Mouse (Mus musculus) midbrain, embryonic 16.5 days (tissue): ENCODE results near the gene Srp54a. TPM values are rescaled to one million over a fixed set of nuclear protein-coding genes. Genes with fewer than 3 reads are reported as not detected.
A peak's percentile ranks its signal among the peaks of the same experiment; 100 is the strongest.
"Not testable (repeated sequence)": the region's sequence is repeated elsewhere in the genome, so short reads cannot be mapped to it uniquely, and the experiment has no call there.

Source experiments
- ATAC-seq: fragments of 200-750 bp; cut with Nextera tagmentation; 2 replicates; pipeline ENCODE4 v1.8.0; 2017; ENCODE audit warnings: moderate TSS enrichment
- H3K27ac ChIP-seq: fragments of 300-500 bp; sonication (generic); 2 replicates; pipeline ENCODE4 v1.5.1; 2014; ENCODE audit warnings: mild to moderate bottlenecking, low read length, mixed read lengths
- H3K27me3 ChIP-seq: fragments of 300-500 bp; sonication (generic); 2 replicates; pipeline ENCODE4 v1.6.1; 2014; ENCODE audit warnings: low read depth, low read length, mixed read lengths; ENCODE audit not compliant: control insufficient read depth, insufficient read depth
- H3K36me3 ChIP-seq: fragments of 300-500 bp; sonication (generic); 2 replicates; pipeline ENCODE4 v1.6.1; 2014; ENCODE audit warnings: mild to moderate bottlenecking, low read length, moderate library complexity, mixed read lengths; ENCODE audit not compliant: control insufficient read depth, insufficient read depth
- H3K4me1 ChIP-seq: fragments of 300-500 bp; sonication (generic); 2 replicates; pipeline ENCODE4 v1.6.1; 2014; ENCODE audit warnings: mild to moderate bottlenecking, low read length, mixed read lengths; ENCODE audit not compliant: control insufficient read depth, insufficient read depth
- H3K4me2 ChIP-seq: fragments of 300-500 bp; sonication (generic); 2 replicates; pipeline ENCODE4 v1.6.1; 2014; ENCODE audit warnings: mild to moderate bottlenecking, low read length, mixed read lengths
- H3K4me3 ChIP-seq: fragments of 300-500 bp; sonication (generic); 2 replicates; pipeline ENCODE4 v1.5.1; 2014; ENCODE audit warnings: low read depth, mild to moderate bottlenecking, low read length, moderate library complexity, mixed read lengths
- H3K9ac ChIP-seq: fragments of 300-500 bp; sonication (generic); 2 replicates; pipeline ENCODE4 v1.6.1; 2014; ENCODE audit warnings: low read depth, low read length, mixed read lengths
- H3K9me3 ChIP-seq: fragments of 300-500 bp; sonication (generic); replicated peaks from 2 replicates; pipeline ENCODE4 v1.6.1; 2014; ENCODE audit warnings: mild to moderate bottlenecking, low read length, mixed read lengths; ENCODE audit not compliant: control insufficient read depth, poor library complexity, severe bottlenecking
- WGBS: fragments of 180-500 bp; shearing (Covaris S2); extraction: QIAGEN DNeasy Blood & Tissue Kit; methylation state at CpG from one replicate; pipeline ENCODE4 v1.1.7; 2014; 5-methylcytosine and 5-hydroxymethylcytosine counted together
- polyA plus RNA-seq: library from polyadenylated mRNA; unstranded; fragments of >200 nt; fragmentation: Nextera tagmentation; extraction: Ambion mirVana; gene quantifications from 2 replicates; pipeline ENCODE4 v1.2.1, GENCODE M21; 2015

The Srp54a gene
- polyA plus RNA-seq, 1 experiment from 2014 or later = 209 TPM

DNA sequence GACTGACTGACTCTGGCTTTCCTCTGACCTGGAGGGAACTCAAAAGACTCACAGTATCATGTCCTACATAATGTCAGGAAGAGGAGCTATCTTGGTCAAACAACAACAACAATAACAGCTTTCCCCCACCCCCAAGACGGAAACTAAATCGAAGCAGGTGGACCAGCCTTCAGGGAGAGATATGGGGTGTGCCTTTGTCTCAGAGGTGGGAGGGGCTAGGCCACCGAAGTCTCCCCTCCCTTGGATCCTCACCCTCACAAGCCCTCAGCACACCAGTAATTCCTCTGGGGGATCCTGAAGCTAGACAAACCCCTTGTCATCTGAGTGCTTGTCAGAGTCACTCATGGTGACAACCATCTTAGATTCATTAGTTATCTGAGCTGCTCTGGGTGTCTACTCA is 20.2 kb upstream of the Srp54a start:
- no peaks in the 10 kb centered on the region for H3K4me1 ChIP-seq
- 81% methylated on average over 3 of the region's 3 CpGs for WGBS
- H3K9ac ChIP-seq = no peak overlapping the region
- no peaks in the 10 kb centered on the region for H3K9me3 ChIP-seq
- no peak overlapping the region for H3K4me2 ChIP-seq
- no peaks in the 10 kb centered on the region for H3K27me3 ChIP-seq
- no peak for ATAC-seq
- H3K36me3 ChIP-seq = no peaks in the 10 kb centered on the region
- no peak overlapping the region for H3K4me3 ChIP-seq
- H3K27ac ChIP-seq = no peak overlapping the region

DNA sequence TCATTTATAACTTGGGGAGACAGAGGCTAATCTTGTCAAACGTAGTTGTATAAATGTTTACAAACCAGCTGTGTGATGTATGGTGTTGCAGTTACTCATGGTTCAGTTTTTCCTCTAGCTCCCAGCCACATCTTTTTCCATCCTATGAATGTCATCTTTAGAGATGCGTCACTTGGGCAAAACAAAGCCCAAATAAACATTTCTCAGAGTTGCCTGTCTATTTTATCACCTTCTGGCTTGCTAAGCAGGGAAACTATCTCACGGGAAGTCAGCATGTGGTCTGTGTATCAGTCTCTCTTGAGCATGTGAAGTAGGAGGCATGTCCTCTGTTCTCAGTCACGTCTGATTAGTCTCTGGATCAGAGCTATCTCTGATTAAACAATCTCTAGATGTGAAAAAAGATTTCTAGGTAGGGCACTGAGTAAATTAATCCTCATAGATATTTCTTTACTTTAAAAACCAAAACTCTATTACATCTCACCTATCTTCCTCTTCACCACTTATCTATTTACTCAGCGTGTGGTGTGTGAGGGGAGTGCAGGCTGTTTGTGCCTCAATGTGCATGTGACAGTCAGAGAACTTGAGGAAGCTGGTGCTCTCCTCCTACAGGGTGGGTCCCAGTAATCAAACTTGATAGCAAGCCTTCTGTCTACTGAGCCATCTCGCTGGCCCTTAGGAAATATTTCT is 19.7 kb upstream of the Srp54a start:
- H3K36me3 ChIP-seq = no peaks in the 10 kb centered on the region
- H3K9me3 ChIP-seq = no peaks in the 10 kb centered on the region
- WGBS = 88% methylated on average over 6 of the region's 6 CpGs
- H3K27ac ChIP-seq = no peak overlapping the region
- H3K9ac ChIP-seq = no peak overlapping the region
- no peak overlapping the region for H3K4me3 ChIP-seq
- ATAC-seq = no peak
- no peaks in the 10 kb centered on the region for H3K27me3 ChIP-seq
- H3K4me2 ChIP-seq = no peak overlapping the region
- H3K4me1 ChIP-seq = no peaks in the 10 kb centered on the region

GRCm38 (mm10) chr12:55061006-55061405 is 19.1 kb upstream of the Srp54a start:
- Histone ChIP-seq H3K4me2 (no peak overlapping the region), H3K4me3 (no peak overlapping the region), H3K27me3 (no peaks in the 10 kb centered on the region), H3K36me3 (no peaks in the 10 kb centered on the region), H3K9ac (no peak overlapping the region), H3K4me1 (no peaks in the 10 kb centered on the region), H3K27ac (no peak overlapping the region), H3K9me3 (no peaks in the 10 kb centered on the region)
- WGBS = 73% methylated on average over 10 of the region's 10 CpGs
- ATAC-seq = 0 out of 2 replicates have a peak, but pooled peaks have one; percentile 32

DNA sequence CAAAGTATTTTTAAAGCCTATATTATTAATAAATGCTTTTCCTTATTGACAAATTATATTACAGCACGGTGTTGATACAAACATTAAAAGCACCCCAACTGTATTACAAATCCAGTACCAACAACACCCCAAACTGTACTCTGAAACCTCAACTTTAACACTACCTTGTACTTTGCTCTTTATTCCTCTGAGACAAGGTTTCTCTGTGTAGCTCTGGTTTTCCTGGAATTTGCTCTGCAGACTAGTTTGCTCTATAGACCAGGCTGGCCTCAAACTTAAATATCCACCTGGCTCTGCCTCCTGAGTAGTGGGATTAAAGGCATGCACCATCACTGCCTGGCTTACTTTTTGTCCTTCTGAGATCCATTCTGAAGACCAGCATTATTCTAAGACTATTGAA is 17.9 kb upstream of the Srp54a start:
- ATAC-seq = no peak
- no peaks in the 10 kb centered on the region for H3K9me3 ChIP-seq
- H3K27ac ChIP-seq = no peak overlapping the region
- WGBS = 100% methylated on average over 1 of the region's 1 CpGs
- no peaks in the 10 kb centered on the region for H3K36me3 ChIP-seq
- no peak overlapping the region for H3K4me2 ChIP-seq
- no peaks in the 10 kb centered on the region for H3K4me1 ChIP-seq
- H3K9ac ChIP-seq = no peak overlapping the region
- H3K27me3 ChIP-seq = no peaks in the 10 kb centered on the region
- H3K4me3 ChIP-seq = no peak overlapping the region

- H3K4me2 ChIP-seq = no peak overlapping the region
- H3K27me3 ChIP-seq = no peaks in the 10 kb centered on the region
- H3K9ac ChIP-seq = no peak overlapping the region
- no peak for ATAC-seq
- no peaks in the 10 kb centered on the region for H3K36me3 ChIP-seq
- H3K27ac ChIP-seq = no peak overlapping the region
- WGBS = 65% methylated on average over 4 of the region's 4 CpGs
- no peaks in the 10 kb centered on the region for H3K4me1 ChIP-seq
- H3K9me3 ChIP-seq = no peaks in the 10 kb centered on the region
- no peak overlapping the region for H3K4me3 ChIP-seq
Measured at GRCm38 (mm10) chr12:55072495-55072894, 7.6 kb upstream of the Srp54a start.

DNA sequence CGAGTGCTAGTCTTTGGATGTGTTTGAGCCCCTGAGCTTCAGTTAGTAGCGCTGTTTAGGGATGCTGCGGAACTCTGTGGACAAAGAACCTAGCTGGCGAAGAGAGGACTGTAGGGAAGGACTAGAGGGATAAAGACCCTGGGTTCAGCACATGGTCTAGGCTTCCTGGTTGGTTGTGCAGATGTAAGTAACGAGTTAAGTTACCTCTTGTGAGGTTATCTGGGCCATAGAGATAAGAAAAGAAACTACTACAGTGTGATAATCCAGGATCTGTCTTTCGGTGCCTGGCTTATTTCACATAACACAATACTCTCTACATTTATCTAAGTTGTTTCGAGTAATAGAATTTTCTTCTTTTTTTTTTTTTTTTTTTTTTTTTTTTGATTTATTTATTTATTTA is 6.4 kb upstream of the Srp54a start:
- Histone ChIP-seq H3K9me3 (no peaks in the 10 kb centered on the region), H3K27ac (no peak overlapping the region), H3K9ac (no peak overlapping the region), H3K27me3 (no peaks in the 10 kb centered on the region), H3K4me3 (no peak overlapping the region), H3K36me3 (no peaks in the 10 kb centered on the region), H3K4me2 (no peak overlapping the region), H3K4me1 (0 out of 2 replicates have a peak, but pooled peaks cover 3% of the 10 kb centered on the region)
- WGBS = 96% methylated on average over 7 of the region's 7 CpGs
- no peak for ATAC-seq

DNA sequence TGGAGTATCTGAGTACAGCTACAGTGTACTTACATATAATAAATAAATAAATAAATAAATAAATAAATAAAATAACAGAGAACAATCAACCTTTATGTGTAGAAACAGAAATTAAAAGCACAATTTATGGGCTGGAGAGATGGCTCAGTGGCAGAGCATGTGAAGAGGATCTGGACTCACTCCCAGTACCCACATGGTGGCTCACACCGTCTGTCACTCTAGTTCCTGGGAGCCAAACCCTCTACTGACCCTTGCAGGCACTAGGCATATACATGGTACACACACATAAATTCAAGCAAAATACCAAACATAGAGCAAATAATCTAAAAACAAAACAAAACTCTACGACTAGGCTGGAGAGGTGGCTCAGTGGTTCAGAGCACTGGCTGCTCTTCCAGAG is 4.8 kb upstream of the Srp54a start:
- Histone ChIP-seq H3K27ac (no peak overlapping the region), H3K4me1 (peaks cover 8% of the 10 kb centered on the region; the same call in 1 of the 2 replicates), H3K4me3 (no peak overlapping the region), H3K9ac (no peak overlapping the region), H3K4me2 (no peak overlapping the region), H3K36me3 (no peaks in the 10 kb centered on the region), H3K27me3 (no peaks in the 10 kb centered on the region), H3K9me3 (no peaks in the 10 kb centered on the region)
- ATAC-seq = no peak
- WGBS = 98% methylated on average over 2 of the region's 2 CpGs

- H3K27me3 ChIP-seq, H3K4me2 ChIP-seq, H3K27ac ChIP-seq, H3K9ac ChIP-seq, ATAC-seq, H3K36me3 ChIP-seq, H3K4me3 ChIP-seq, H3K4me1 ChIP-seq, H3K9me3 ChIP-seq: not testable (repeated sequence)
- 44% methylated on average over 2 of the region's 2 CpGs for WGBS
Measured at GRCm38 (mm10) chr12:55078706-55079105, 1.4 kb upstream of the Srp54a start.

GRCm38 (mm10) chr12:55080601-55080942 is 510 bp downstream of the Srp54a start:
- not testable (repeated sequence) for H3K4me1 ChIP-seq, H3K27me3 ChIP-seq, H3K9me3 ChIP-seq, H3K36me3 ChIP-seq, ATAC-seq
- 0% methylated on average over 25 of the region's 25 CpGs for WGBS
- peak overlapping the region; percentile 83 for H3K27ac ChIP-seq
- peak overlapping the region; percentile 45 for H3K4me2 ChIP-seq
- peak overlapping the region; percentile 62 for H3K4me3 ChIP-seq
- H3K9ac ChIP-seq = peak overlapping the region; percentile 75
